Mouse (Mus musculus) c-Kit-positive CD71-positive TER-119-positive erythroid progenitor cells, embryonic 14.5 days (primary cell): Measurements from ENCODE around the gene Gadd45g.

ENCODE experiments used
- DNase-seq: peaks from one replicate; pipeline ENCODE4 v3.0.0-alpha.2; 2013; ENCODE audit warnings: low spot score

The Gadd45g gene

DNA sequence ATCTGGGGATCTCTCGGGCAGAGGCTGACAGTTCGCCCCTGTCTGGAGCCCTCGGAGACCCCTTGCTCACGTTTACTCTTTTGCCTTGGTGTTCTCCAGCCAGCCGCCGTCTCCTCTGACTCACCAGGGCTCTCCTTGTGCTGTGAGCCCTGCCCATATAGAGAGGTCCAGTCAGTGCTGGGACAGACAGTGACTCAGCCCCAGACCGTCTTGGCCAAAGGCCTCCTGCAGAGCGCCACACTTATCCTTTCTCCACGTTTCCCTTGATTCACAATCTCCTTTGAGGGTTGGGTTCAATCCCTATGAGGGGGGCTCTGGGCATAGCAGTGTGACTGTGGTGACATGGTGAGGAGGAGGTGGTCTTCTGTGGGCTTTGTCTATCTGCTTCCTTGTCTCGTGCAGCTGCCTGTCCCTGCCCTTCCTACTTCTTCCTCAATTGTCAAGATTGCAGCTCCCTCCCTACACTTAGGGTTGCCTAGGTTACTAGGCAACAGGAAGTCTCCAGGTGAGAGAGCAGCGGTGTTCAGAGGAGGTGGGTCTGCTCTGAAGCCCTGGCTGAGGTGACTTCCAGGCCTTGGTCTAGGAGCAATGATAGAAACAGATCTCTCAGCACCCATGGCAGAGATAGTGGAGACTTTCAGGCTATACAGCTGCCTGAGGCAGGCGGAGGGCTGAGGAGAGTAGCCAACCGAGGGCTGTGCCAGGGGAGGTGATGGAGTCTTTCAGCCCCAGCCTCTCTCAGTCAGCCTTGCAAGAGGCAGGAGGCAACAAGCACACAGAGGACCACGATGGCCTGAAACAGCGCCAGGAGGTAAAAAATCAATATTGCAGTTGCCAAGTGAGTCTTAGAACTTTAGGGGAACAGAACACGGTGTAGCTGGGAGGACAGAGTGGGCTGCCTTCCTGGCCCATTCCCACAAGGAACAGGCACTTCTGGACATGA lies 7.1 kb downstream of the Gadd45g start:
- DNase-seq: no peak

DNA sequence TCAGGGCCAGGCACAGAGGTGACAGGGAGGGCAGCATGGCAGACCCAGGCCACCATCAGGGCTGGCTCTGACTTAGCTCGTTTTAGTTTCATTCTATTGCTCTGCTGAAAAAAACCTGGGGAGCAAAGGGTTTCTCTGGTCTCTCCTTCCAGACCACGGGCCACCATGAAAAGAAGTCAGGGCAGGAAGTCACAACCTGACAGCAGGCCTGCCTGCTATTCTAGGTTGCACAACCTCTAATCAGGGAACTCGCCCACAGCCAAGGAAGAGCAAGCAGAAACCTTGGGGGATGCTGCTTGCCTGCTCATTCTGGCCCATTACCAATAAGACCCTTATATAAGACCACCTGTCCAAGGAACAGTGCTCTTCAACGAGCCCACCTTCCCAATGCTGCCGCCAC lies 9.1 kb downstream of the Gadd45g start:
- no peak for DNase-seq

DNA sequence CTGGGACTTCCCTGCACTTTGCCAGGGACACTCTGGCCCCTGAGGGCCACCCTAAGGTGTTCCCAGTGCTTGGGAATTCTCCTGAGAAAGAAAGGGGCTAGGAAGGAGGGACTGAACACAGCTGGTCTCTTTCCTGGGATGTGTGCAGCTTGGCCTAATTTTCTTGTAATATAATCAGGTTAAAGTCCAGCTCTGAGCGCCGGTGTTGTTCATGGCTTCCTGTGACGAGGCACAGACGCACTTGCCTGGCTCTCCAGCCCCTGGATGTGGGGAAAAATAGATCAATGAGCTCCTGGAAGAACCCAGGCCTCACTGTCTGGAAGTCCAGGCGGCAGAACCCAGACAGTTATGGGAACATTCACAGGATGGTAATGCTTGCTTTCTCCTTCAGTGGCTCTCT lies 10.7 kb downstream of the Gadd45g start:
- DNase-seq: no peak

DNA sequence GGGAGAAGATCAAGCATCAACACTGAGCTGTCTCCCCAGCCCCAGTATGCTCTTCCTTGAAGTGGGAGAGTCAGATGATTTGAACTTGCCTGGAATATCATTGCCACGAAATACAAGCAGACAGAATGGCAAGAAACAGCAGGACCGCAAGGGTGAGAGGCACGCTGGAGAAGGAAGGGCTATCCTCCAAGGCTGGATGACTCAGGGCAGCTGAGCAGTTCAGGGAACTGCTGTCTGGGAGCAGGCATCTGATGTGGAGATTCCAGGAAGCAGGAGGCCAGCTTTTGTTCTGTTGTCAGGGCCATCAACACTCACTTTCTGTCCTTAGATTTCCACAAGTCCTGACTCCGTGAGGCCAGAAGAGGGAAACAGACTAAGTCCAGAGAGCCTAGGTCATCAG lies 12.0 kb downstream of the Gadd45g start:
- DNase-seq: no peak

DNA sequence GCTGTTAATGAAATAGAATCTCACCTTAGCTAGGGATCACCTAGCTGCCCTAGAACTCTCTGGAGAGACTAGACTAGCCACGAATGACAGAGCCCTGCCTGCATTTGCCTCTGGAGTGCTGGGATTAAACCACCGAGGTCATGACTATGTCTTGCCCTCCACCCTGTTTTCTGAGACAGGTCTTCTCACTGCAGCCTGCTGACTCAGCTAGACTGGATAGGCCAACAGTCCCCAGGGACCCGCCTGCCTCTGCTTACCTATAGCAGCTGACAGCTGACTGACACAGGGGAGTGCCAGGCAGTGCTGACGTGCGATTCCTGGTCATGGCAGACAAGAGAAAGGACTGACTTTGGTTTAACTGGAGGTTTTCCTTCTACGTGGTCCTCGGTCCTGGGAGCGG lies 12.7 kb downstream of the Gadd45g start:
- DNase-seq: no peak

DNA sequence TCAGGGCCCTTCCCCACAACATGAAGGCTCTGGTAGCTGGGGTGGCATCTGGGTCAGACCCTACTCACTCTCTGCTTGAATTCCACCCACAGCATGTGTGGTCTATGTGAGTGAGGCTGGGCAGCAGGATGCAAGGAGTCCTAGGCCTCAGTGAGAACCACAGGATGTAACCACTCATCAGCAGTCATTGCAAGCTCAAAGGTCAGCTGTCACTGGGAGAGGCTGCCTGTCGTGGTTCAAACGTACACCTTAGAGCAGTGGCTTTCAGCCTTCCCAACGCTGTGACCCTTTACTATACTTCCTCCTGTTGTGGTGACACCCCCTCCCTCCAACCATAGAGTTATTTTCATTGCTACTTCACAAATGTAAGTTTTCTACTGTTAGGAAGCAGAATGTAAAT lies 13.3 kb downstream of the Gadd45g start:
- DNase-seq: no peak

DNA sequence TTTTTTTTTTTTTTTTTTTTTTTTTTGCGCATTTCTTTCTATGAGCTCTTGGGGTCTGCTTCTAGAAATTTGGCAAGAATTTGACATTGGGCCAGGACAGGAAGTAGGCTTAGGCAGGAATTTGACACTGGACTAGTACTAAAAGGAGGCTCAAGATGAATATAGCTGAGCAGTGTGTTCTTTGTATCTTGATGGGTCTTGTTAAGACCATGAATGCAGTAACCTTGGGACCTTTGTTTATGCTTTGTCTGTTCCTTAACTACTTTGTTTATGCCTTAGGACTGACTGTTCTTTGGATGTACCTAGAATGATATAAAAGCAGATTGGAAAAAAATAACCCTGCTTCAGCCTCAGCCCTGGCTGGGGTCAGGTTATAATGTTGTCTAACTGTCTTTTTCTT lies 16.3 kb downstream of the Gadd45g start:
- DNase-seq: no peak

DNA sequence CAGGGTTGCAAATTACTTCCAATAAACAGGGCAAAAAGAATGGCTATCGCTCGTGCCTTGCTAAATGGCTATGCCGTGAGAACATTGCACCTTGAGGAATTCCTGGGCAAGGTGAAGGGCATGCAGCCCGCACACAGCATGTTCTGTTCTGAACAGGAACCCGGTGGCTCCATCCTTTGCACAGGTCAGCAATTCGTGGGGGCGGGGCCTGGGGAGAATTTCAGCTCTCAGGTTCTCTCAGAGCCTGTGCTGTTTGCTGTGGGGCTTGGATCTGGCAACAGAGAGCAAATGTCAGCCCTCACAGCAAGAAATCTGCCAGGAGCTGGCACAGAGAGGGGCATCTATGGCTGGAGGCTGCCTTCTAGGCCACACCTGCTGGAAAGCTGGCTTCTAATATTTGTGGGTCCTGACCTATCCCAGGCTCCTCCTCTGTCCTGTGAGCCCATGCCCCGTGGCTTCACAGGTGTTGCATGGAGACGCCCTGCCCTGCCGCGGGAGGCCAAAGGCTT lies 19.7 kb downstream of the Gadd45g start:
- no peak for DNase-seq

DNA sequence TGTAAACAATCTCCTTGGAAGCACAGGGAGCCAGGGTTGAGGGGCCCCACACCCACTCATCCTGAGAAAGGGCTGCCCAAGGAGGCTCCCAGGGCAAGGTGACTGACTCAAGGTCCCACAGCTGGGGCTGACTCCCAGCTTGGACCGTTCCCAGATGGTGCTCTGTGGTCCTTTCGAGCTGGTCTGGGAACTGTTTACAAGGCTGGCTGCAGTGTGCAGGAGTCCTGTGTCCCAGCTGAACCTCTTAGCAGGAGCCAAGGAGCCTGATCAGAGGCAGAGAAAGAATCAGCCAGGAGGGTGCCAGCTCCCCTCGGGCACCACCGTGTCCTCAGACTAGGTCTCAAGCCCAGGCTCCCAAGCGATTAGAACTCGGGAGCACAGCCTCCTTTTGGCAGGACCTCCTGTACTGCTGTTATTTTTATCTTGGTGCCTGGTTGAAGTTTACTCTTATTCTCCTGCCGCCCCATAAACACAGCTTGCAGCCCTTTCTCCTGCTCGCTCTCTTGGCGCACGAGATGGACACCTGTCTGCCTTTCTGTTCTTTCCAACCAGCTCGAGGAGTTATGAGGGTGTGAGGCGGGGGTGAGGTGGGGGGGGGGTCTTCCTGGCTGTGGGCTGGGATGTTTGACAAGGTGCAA lies 22.1 kb downstream of the Gadd45g start:
- DNase-seq: no peak

DNA sequence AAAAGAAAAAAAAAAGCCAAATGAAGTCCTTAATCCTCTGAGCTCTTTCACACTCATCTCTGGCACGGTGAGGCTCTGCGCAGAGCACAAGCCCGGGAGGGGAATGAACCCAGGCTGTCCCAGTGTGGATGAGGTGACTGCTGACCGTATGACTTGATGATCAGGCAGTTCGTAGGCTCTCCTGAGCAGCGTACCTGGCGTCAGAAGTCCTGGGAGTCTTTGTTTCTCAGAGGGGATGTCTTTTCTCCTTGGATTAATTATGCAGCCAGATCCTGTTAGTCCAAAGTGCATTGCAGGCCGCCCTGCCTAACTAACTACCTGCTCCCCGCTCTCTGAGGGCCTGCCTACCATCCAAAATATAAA lies 22.6 kb downstream of the Gadd45g start:
- DNase-seq: no peak

DNA sequence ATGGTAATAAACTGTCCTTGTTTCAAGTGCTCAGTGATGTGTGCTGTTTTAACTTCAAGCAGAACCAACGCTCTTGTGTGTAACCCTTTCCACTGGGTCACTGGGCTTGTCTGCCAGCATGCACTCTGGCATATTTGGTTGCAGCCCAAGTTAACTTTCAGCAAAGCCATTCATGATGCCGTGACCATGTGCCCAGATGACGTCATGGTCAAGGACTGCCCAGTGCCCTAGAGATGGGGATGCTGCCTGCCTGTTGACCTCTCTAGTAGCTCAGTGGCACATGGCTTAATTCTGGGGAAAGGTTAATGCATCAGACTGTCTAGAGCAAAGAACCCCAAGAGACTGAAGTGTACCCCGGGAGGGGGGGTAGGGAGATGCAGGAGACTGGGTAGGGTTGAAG lies 24.7 kb downstream of the Gadd45g start:
- DNase-seq: no peak

DNA sequence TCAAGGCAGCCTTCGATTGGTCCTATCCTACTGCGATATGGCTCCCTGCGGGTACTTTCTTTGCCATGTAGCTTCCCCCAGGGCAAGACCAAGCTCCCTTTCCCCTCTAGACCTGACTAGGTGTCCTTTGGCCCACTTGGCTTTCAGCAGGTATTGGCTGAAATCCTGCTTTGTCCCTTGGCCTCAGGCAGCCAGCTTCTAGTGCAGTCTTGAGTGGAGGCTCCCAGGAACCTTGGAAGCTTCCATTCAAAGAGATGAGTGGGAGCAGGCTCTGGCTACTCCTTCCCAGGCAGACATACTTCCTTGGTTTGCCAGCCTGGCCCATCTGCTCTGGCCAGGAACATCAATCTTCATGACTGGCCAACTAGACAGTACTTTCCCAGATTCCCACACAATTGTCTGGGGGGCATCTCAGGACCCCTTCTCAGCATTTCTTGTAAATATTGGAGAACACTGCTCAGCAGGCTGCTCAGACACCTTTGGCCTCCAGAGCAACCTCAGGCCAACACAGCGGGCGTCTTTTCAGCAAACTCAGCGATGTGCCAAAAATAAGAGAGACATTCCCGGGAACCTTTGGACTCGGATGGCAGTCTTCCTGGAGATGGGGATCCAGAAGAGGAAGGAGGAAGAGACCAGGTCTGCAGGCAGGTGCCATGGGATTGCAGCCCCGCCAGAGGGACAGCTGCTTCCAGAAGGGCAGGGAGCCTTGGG lies 25.9 kb downstream of the Gadd45g start:
- DNase-seq: no peak

DNA sequence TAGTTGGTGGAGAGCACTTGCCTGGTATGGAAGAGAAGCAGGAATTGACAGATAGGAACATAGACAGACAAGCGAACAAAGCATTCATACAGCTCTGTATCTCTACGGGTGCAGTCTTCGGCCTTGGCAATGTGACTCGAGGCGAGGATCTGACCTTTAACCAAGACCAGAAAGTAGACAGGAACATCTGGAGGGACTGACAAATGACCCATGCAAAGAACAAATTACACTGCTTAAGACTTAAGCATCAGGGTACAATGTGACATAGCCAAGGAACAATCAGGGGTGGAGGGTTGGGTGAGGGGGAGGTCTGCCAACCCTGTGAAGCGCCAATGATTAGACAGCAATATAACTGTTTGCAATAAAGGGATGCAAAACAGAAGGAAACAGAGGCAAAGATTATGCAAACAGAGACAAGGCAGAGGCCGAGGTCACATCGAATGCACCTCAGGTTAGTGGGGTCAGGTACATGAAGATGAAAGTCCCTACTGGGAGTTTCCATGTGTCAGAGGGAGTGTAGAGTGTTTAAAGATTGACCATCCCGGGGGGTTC lies 26.6 kb downstream of the Gadd45g start:
- DNase-seq: no peak

DNA sequence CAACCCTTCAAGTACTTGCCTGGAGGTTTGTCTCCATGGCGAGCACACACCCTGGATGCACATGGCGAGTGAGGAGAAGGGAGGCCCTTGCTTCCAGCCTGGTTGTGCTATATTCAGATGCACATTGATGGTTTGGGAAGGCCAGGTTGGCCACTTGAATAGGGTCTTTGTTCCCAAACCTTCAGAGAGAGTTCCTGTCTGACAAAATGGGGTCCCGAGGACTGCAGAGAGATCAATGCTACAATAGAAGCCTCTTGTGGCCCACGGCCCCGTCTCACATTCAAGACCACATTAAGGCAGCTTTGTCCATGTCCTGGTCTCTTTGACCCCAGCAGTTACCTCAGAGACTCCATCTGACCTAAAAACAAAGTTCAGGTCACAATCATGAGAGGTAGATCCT lies 27.3 kb downstream of the Gadd45g start:
- no peak for DNase-seq

DNA sequence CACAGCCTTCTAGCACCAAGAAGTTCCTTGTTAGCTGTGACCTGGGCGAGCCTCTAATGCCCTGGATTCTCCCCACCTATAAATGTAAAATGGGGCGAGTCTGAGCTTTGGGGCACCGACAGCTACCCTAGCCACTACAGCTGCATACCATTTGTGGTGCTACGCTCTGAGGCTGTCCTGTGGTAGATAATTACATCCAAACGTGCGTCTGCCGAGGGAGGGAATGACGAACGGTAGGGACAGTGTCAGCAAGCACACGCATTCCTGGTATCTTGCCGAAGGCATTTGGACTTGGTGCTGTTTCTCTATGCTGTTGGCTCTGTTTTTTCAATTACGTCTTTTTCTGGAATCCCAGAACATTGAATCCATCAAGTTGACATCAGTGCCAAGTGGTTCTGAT lies 29.7 kb downstream of the Gadd45g start:
- no peak for DNase-seq

DNA sequence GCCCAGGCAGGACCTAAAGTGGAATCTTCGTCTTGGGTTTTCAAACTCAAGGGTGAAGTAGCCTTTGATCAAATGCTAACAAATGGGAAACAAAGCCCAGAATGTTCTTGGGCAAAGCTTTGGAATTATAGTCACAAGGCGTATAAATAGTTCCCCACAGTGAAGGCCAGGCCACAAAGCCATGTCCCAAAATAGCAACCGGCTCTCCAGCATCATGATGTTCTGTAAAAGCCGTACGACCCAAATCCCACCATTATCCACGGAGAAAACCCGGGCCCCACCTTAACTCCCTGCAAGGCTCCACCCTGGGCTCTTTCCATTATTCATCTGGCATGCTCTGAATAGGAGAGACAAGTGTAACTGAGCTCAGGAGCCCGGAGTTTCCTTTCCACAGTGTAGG lies 32.3 kb downstream of the Gadd45g start:
- no peak for DNase-seq

DNA sequence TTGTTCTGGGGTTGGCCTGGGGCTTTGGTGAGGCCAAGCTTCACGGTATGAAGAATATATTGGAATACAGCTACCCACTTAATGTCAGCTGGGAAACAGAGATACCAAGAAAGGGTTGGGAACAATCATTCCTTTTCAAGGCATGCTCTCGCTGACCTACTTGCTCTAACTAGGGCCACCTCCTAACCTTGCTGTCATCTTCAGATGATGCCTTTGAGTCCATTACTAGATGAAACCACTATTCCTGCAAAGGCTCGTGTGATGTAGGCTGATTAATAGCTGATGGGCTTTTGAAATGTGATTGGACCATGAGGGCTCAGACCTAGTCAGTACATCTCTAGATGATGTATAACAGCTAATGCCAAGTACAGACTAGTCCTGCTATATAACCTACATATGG lies 33.1 kb downstream of the Gadd45g start:
- DNase-seq: no peak

DNA sequence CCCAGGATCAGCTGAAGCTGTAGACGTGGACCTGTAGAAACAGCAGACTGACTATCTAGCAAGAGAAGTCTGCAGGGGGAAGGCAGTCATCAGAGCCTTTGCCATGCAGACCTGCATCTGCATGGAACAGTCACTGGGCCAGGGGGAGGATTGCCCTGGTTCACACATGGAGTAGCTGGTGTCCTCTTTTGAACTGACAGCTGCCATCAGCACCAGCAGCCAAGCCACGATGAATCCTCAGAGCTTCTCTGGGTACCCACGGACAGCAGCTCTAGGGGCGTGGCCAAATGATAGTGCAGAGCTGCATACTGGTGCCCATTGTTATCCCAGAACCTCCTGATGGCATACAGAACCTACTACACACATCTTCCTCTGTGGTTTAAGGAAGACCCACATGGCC lies 33.5 kb downstream of the Gadd45g start:
- no peak for DNase-seq

DNA sequence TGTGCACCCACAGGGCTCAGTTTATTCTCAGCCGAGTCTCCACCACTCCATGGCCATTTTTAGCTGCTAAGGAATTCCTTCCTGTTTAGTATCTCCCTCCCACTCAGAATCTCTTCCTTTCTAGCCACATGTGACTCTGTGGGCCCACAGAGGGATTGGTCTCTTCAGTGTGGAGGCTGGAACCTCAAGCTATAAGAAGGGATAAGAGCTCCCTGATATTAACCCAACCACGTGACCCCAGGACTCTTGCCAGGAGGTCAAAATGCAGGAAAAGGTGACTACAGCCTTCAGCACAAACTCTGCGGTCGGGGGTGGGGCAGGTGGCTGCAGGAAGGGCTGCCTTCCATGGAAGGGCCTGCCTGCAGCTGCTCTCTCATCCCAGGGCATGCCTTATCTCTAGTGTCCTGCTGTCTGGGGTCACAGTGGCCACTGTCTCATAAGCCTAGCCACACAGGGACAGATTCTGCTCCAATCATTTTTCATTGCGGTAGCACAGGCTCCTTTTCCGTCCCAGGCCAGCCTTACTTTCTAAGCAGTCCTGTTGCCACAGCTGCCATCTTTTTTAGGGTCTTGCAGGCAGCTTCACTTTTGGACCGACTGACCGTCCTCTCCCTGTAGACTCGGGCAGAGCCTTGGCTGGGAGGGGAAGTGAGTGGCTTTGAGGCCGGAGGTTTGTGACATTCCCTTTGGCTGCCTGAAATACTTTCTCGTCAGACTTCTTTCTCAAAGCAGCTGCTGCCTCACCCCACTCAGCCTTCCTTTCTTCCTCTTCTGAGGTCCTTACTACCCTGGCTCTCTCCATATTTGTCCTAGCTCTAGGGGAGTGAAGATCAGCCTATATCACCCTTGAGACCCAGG lies 35.0 kb downstream of the Gadd45g start:
- DNase-seq: no peak

DNA sequence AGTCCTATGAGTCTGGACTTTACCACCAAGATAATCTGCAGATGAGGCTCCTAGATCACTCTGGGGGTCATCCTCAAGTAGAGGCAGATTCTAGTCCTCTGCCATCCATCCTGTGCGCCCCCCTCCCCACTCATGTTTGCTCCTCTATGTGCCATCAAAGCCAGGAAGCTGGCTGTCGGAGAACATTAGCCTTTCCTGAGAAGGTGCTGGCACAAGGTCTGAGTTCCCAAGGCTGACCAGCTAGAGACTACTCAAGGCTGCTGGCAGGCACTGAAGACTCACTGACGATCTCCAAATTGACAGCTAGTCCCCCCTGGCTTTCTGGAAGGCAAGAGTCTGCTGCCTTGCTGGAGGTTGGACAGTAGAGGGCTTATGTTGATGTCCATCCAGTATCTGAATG lies 35.7 kb downstream of the Gadd45g start:
- no peak for DNase-seq

DNA sequence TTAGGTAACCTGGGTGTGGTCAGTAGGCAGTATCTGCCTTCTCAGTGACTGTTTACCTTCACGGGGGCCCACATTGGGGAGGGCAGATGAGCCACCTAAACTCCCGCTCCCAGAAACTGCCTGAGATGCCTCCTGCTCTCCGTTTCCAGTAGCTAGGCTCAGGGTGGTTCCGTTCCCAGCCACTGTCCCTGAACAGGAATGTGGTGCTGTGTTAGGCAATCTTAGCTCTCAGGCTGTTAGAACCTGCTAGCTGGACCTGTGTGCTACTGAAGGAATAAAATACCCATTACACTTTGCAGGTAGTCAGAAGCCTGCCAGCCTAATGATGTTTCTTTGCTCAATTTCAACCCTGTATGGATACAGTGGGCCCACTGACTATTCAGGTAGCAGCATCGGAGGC lies 37.8 kb downstream of the Gadd45g start:
- DNase-seq: no peak

DNA sequence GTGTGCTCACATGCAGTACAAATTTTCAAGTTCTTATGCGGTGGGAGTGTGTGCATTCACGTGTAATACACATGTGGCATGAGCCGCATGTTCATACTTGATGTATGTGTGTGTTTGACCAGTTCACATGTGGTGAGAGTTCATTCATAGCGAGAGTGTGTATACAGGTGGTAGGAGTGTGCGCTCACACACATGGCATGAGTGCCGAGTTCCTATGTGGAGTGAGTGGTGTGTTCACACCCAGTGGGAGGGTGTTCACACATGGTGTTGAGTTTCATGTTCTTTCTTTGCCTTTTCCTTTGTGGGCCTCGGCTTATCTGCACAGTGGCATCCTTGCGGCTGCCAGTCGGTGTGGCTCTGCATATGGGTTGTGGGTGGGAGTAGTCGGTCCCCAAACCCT lies 39.1 kb downstream of the Gadd45g start:
- DNase-seq: no peak
